Mouse (Mus musculus) cerebellum, adult 9-10 months (tissue): ENCODE data around the gene Trp53rka.

ENCODE experiments used
- DNase-seq: peaks from one replicate; pipeline ENCODE4 v3.0.0; 2022

Gene Trp53rka

GRCm38 (mm10) chr2:165485826-165486225 lies 7.3 kb downstream of the Trp53rka start:
- DNase-seq: no peak

GRCm38 (mm10) chr2:165484152-165484551 lies 9.0 kb downstream of the Trp53rka start:
- DNase-seq: no peak

GRCm38 (mm10) chr2:165482003-165482402 lies 11.1 kb downstream of the Trp53rka start:
- no peak for DNase-seq

- no peak for DNase-seq
Observed at GRCm38 (mm10) chr2:165475850-165476249, 17.3 kb downstream of the Trp53rka start.

GRCm38 (mm10) chr2:165475412-165475811 lies 17.7 kb downstream of the Trp53rka start:
- no peak for DNase-seq

GRCm38 (mm10) chr2:165473003-165473402 lies 20.1 kb downstream of the Trp53rka start, which contains the start of gene Slc13a3:
TSS of gene Slc13a3 (minus strand) at chr2:165473230.
- DNase-seq: no peak

- DNase-seq: no peak
Observed at GRCm38 (mm10) chr2:165471943-165472342, 21.2 kb downstream of the Trp53rka start.

- no peak for DNase-seq
Observed at GRCm38 (mm10) chr2:165470167-165470566, 23.0 kb downstream of the Trp53rka start.

- no peak for DNase-seq
Observed at GRCm38 (mm10) chr2:165467824-165468452, 25.2 kb downstream of the Trp53rka start.

- no peak for DNase-seq
Observed at GRCm38 (mm10) chr2:165459663-165460062, 33.5 kb downstream of the Trp53rka start.

- DNase-seq: no peak
Observed at GRCm38 (mm10) chr2:165458189-165458588, 34.9 kb downstream of the Trp53rka start.

- DNase-seq: no peak
Observed at GRCm38 (mm10) chr2:165456710-165457109, 36.4 kb downstream of the Trp53rka start.

- DNase-seq: no peak
Observed at GRCm38 (mm10) chr2:165452730-165453693, 40.1 kb downstream of the Trp53rka start.

GRCm38 (mm10) chr2:165448475-165448874 lies 44.6 kb downstream of the Trp53rka start:
- no peak for DNase-seq

- no peak for DNase-seq
Observed at GRCm38 (mm10) chr2:165444861-165445260, 48.3 kb downstream of the Trp53rka start.

GRCm38 (mm10) chr2:165442981-165443380 lies 50.1 kb downstream of the Trp53rka start:
- no peak for DNase-seq

GRCm38 (mm10) chr2:165441613-165442012 lies 51.5 kb downstream of the Trp53rka start:
- no peak for DNase-seq
